Mouse (Mus musculus) kidney, embryonic 16.5 days (tissue): ENCODE measurements at regions not wholly inside any gene's neighbourhood (a gene's known extent, or its start where the extent isn't known, plus 50 kb on each side); places are given as distances from the start of the nearest gene placed in this dataset.
"Not testable (repeated sequence)": the region's sequence is repeated elsewhere in the genome, so short reads cannot be mapped to it uniquely, and the experiment has no call there.

Source experiments
- ATAC-seq: fragments of 200-750 bp; cut with Nextera tagmentation; 2 replicates; pipeline ENCODE4 v1.8.0; 2017; ENCODE audit warnings: moderate TSS enrichment; ENCODE audit not compliant: low FRiP score, low TSS enrichment
- H3K27ac ChIP-seq: fragments of 300-500 bp; sonication (generic); 2 replicates; pipeline ENCODE4 v1.5.1; 2014; ENCODE audit warnings: low read length
- H3K27me3 ChIP-seq: fragments of 300-500 bp; sonication (generic); 2 replicates; pipeline ENCODE4 v1.6.1; 2014; ENCODE audit warnings: low read length, control low read depth, mixed read lengths; ENCODE audit not compliant: insufficient read depth
- H3K36me3 ChIP-seq: fragments of 300-500 bp; sonication (generic); 2 replicates; pipeline ENCODE4 v1.6.1; 2014; ENCODE audit warnings: low read length, control low read depth, mixed read lengths; ENCODE audit not compliant: insufficient read depth
- H3K4me1 ChIP-seq: fragments of 300-500 bp; sonication (generic); 2 replicates; pipeline ENCODE4 v1.6.1; 2014; ENCODE audit warnings: low read length, control low read depth, mixed read lengths; ENCODE audit not compliant: insufficient read depth
- H3K4me2 ChIP-seq: fragments of 300-500 bp; sonication (generic); replicated peaks from 2 replicates; pipeline ENCODE4 v1.6.1; 2014; ENCODE audit warnings: low read depth, low read length
- H3K4me3 ChIP-seq: fragments of 300-500 bp; sonication (generic); 2 replicates; pipeline ENCODE4 v1.5.1; 2014; ENCODE audit warnings: mild to moderate bottlenecking, low read length
- H3K9ac ChIP-seq: fragments of 300-500 bp; sonication (generic); replicated peaks from 2 replicates; pipeline ENCODE4 v1.6.1; 2014; ENCODE audit warnings: low read length
- H3K9me3 ChIP-seq: fragments of 300-500 bp; sonication (generic); 2 replicates; pipeline ENCODE4 v1.6.1; 2016; ENCODE audit warnings: low read length, control low read depth
- WGBS: fragments of 180-500 bp; shearing (Covaris S2); extraction: QIAGEN DNeasy Blood & Tissue Kit; methylation state at CpG from one replicate; pipeline ENCODE4 v1.1.7; 2014; 5-methylcytosine and 5-hydroxymethylcytosine counted together

DNA sequence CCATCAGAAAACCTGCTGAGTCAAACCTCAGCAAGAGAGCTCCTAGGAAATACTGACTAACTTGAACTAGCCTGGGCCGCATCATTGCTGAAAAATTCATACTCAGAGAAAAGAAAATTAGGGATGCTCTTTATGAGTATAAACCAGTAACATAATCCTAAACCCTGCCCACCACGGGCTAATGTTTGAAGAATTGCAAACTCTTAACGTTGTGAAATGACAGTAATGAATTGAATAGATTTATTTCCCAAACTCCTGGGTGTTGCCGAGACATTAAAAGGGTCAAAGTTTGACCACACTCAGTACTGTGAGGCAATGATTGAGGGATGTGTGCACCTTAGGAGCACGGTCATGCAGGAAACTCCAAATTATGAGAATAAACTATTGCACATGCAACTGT is 125.3 kb downstream of the Gipc2 start:
- Histone ChIP-seq H3K9ac (no peak overlapping the region), H3K4me1 (no peaks in the 10 kb centered on the region), H3K4me3 (no peak overlapping the region), H3K36me3 (no peaks in the 10 kb centered on the region), H3K4me2 (no peak overlapping the region), H3K27ac (no peak overlapping the region), H3K9me3 (no peaks in the 10 kb centered on the region), H3K27me3 (no peaks in the 10 kb centered on the region)
- 52% methylated on average over 5 of the region's 5 CpGs for WGBS
- ATAC-seq = no peak

- not testable (repeated sequence) for H3K27me3 ChIP-seq, H3K9me3 ChIP-seq, H3K4me2 ChIP-seq, ATAC-seq, H3K4me1 ChIP-seq, H3K36me3 ChIP-seq, H3K4me3 ChIP-seq, H3K27ac ChIP-seq, H3K9ac ChIP-seq
- 91% methylated on average over 5 of the region's 5 CpGs for WGBS
Observed at GRCm38 (mm10) chr3:152036819-152037218, 129.2 kb downstream of the Gipc2 start.

- 70% methylated on average over 5 of the region's 5 CpGs for WGBS
- no peak overlapping the region for H3K4me3 ChIP-seq
- H3K4me2 ChIP-seq = no peak overlapping the region
- no peaks in the 10 kb centered on the region for H3K27me3 ChIP-seq
- H3K36me3 ChIP-seq = no peaks in the 10 kb centered on the region
- H3K4me1 ChIP-seq = no peaks in the 10 kb centered on the region
- no peak for ATAC-seq
- H3K9me3 ChIP-seq = no peaks in the 10 kb centered on the region
- H3K9ac ChIP-seq = no peak overlapping the region
- H3K27ac ChIP-seq = no peak overlapping the region
Observed at GRCm38 (mm10) chr3:152035416-152035815, 130.6 kb downstream of the Gipc2 start.

DNA sequence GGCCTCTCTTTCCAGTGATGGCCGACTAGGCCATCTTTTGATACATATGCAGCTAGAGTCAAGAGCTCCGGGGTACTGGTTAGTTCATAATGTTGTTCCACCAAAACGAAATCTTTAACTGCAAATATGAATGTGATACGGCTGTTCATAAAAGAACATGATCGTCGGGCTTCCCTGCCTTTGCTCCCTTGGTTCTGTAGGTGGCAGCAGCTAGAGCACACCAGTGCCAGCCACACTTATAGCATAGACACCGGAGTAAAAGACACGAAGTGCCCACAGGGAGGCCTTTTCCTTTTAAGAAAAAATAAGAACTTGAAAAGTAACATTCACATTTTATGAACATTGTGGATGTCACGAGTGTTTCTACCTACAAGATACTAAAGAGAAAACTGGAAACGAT is 131.3 kb downstream of the Gipc2 start:
- WGBS = 83% methylated on average over 9 of the region's 10 CpGs
- no peaks in the 10 kb centered on the region for H3K9me3 ChIP-seq

DNA sequence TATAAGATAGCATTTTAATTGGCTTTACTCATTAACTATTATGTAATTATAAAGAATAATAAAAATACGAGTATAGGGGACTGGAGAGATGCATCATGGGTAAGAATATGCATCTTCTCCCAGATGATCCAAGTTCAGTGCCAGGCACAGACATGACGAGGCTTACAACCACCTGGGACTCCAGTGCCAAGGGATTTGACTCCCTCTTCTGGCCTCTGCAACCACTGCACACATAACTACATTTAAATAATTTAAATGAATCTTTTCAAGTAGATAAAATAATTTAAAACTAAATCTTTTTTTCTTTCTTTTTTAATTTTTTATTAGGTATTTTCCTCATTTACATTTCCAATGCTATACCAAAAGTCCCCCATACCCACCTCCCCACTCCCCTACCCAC is 131.8 kb downstream of the Gipc2 start:
- no peak overlapping the region for H3K4me2 ChIP-seq
- no peaks in the 10 kb centered on the region for H3K4me1 ChIP-seq
- WGBS = 83% methylated on average over 2 of the region's 2 CpGs
- no peaks in the 10 kb centered on the region for H3K9me3 ChIP-seq
- H3K4me3 ChIP-seq = no peak overlapping the region
- H3K9ac ChIP-seq = no peak overlapping the region
- H3K27me3 ChIP-seq = no peaks in the 10 kb centered on the region
- no peaks in the 10 kb centered on the region for H3K36me3 ChIP-seq
- no peak overlapping the region for H3K27ac ChIP-seq
- ATAC-seq = no peak

More for the DNA sequence above, 131.3 kb downstream of the Gipc2 start:
- Histone ChIP-seq H3K4me3 (no peak overlapping the region), H3K9ac (no peak overlapping the region), H3K27me3 (no peaks in the 10 kb centered on the region), H3K4me2 (no peak overlapping the region), H3K4me1 (no peaks in the 10 kb centered on the region), H3K27ac (no peak overlapping the region), H3K36me3 (no peaks in the 10 kb centered on the region)
- ATAC-seq = no peak

GRCm38 (mm10) chr3:152032663-152033318 is 133.2 kb downstream of the Gipc2 start:
- no peak overlapping the region for H3K4me3 ChIP-seq
- H3K27me3 ChIP-seq = no peaks in the 10 kb centered on the region
- no peaks in the 10 kb centered on the region for H3K36me3 ChIP-seq
- H3K9me3 ChIP-seq = no peaks in the 10 kb centered on the region
- H3K4me2 ChIP-seq = no peak overlapping the region
- no peak overlapping the region for H3K9ac ChIP-seq
- 64% methylated on average over 3 of the region's 3 CpGs for WGBS
- H3K27ac ChIP-seq = no peak overlapping the region
- no peaks in the 10 kb centered on the region for H3K4me1 ChIP-seq
- no peak for ATAC-seq

DNA sequence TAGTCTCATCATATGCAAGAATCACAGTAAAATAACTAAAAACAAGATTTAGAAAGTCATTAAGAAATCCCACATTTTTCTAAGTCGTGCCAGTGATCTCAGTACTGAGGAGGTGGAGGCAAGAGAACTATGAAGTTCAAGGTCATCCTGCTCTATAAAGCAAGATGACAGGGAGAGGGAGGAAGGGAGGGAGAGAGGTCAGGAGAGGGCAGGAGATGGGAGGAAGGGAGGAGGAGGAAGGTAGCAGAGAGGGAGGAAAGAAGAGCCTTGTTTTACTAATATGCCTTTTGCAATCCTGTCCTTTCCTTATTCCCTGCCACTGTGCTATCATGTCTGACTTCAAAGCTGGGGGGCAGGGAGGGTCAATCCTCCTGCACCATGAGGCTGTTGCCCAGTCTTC is 137.3 kb downstream of the Gipc2 start:
- Histone ChIP-seq H3K27ac (no peak overlapping the region), H3K27me3 (no peaks in the 10 kb centered on the region), H3K9me3 (no peaks in the 10 kb centered on the region), H3K4me2 (no peak overlapping the region), H3K36me3 (no peaks in the 10 kb centered on the region), H3K4me3 (no peak overlapping the region), H3K4me1 (no peaks in the 10 kb centered on the region), H3K9ac (no peak overlapping the region)
- peak; percentile 49 for ATAC-seq
- 11% methylated on average over 1 of the region's 1 CpGs for WGBS

DNA sequence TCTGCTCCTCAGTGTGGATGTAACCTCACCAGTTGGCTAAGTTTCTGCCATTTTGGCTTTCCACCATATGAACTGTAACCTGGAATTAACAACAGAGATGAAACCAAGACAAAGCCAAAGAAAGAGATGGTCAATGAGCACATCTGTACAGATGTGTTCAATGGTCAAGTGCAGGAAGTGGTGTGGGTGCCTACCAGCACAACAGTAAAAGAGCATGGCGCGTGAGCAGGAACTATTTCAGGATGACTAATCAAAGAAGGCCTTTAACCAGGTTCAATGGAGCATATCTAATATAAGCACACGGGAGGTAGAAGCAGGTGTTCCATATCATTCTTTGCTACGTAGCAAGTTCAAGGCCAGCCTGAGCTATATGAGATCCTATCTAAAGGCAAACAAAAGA is 140.0 kb downstream of the Gipc2 start:
- WGBS = 41% methylated on average over 4 of the region's 4 CpGs
- Histone ChIP-seq H3K4me3 (no peak overlapping the region), H3K27ac (no peak overlapping the region), H3K9me3 (no peaks in the 10 kb centered on the region), H3K27me3 (no peaks in the 10 kb centered on the region), H3K4me1 (no peaks in the 10 kb centered on the region), H3K9ac (no peak overlapping the region), H3K4me2 (no peak overlapping the region), H3K36me3 (no peaks in the 10 kb centered on the region)
- no peak for ATAC-seq

DNA sequence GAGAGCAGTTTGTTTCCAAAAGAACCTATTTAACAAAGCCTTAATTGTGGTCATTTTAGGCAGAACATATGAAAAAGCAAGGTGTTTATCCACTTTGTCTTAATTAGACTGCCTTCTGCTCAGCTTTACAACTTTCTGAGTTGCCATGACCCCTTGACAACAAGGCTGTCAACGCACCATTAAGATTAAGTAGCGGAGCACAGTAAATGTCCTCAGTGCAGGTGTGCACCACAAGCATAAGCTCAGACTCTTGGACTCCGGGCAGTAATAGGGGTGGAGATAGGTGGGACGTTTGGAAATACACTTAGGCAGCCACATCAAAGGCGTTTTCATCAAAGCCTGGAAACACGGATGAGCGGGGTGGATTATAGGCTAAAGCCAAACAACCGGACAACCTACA is 140.9 kb downstream of the Gipc2 start:
- ATAC-seq = 0 out of 2 replicates have a peak, but pooled peaks have one; percentile 37
- Histone ChIP-seq H3K4me1 (no peaks in the 10 kb centered on the region), H3K4me3 (no peak overlapping the region), H3K27ac (no peak overlapping the region), H3K27me3 (no peaks in the 10 kb centered on the region), H3K36me3 (no peaks in the 10 kb centered on the region), H3K9me3 (no peaks in the 10 kb centered on the region), H3K9ac (no peak overlapping the region), H3K4me2 (no peak overlapping the region)
- WGBS = 47% methylated on average over 8 of the region's 8 CpGs

- H3K36me3 ChIP-seq = no peaks in the 10 kb centered on the region
- H3K27me3 ChIP-seq = no peaks in the 10 kb centered on the region
- no peak overlapping the region for H3K4me2 ChIP-seq
- no peak overlapping the region for H3K9ac ChIP-seq
- H3K4me3 ChIP-seq = no peak overlapping the region
- H3K4me1 ChIP-seq = no peaks in the 10 kb centered on the region
- 83% methylated on average over 4 of the region's 4 CpGs for WGBS
- no peaks in the 10 kb centered on the region for H3K9me3 ChIP-seq
- ATAC-seq = no peak
- no peak overlapping the region for H3K27ac ChIP-seq
Observed at GRCm38 (mm10) chr3:152006747-152007146, 159.3 kb downstream of the Gipc2 start.
